In genomic region chr2:126783370-126783769, GRCm38 (mm10) we compare ENCODE assay signal across 24 mouse cellular contexts.
"Had no signal": no experiment of that assay in that cellular context is flagged by ENCODE, and none has a peak within 500 bp of the region (broad histone marks: within the 10 kb centered on the region; RNA-seq: fewer than 3 reads in every experiment).

Gene Usp50 (minus strand): TSS chr2:126783470.

- H3K4me2 ChIP-seq: heart, embryonic 12.5 days; hindbrain, embryonic 12.5 days; hindbrain, embryonic 15.5 days; limb, embryonic 12.5 days; liver, embryonic 11.5 days; liver, embryonic 13.5 days; liver, embryonic 15.5 days had no signal

- H3K27ac ChIP-seq: gastrocnemius, adult 2 months; heart, embryonic 10.5 days; hindbrain, embryonic 10.5 days; hindbrain, embryonic 12.5 days; hindbrain, embryonic 15.5 days; left cerebral cortex, adult 2 months; limb, embryonic 10.5 days; limb, embryonic 12.5 days; liver, embryonic 13.5 days; liver, embryonic 15.5 days had no signal

- H3K4me1 ChIP-seq: hindbrain, embryonic 12.5 days; hindbrain, embryonic 15.5 days had no signal

- H3K27me3 ChIP-seq: heart, embryonic 12.5 days; hindbrain, embryonic 12.5 days; hindbrain, embryonic 15.5 days; limb, embryonic 12.5 days; liver, embryonic 13.5 days; liver, embryonic 15.5 days had no signal

- H3K36me3 ChIP-seq: heart, embryonic 10.5 days; heart, embryonic 12.5 days; hindbrain, embryonic 10.5 days; hindbrain, embryonic 12.5 days; hindbrain, embryonic 15.5 days; limb, embryonic 10.5 days; limb, embryonic 12.5 days; liver, embryonic 13.5 days; liver, embryonic 15.5 days had no signal

- ATAC-seq: inflammation-experienced regulatory T-cells, adult 6 months; intestine, postnatal 0 days had no signal

- H3K9me3 ChIP-seq: heart, embryonic 10.5 days; heart, embryonic 12.5 days; hindbrain, embryonic 10.5 days; hindbrain, embryonic 12.5 days; hindbrain, embryonic 15.5 days; limb, embryonic 10.5 days; limb, embryonic 12.5 days; liver, embryonic 13.5 days; liver, embryonic 15.5 days had no signal

- H3K9ac ChIP-seq: heart, embryonic 12.5 days; hindbrain, embryonic 12.5 days; hindbrain, embryonic 15.5 days; limb, embryonic 12.5 days; liver, embryonic 13.5 days; liver, embryonic 15.5 days had no signal

- DNase-seq: gastrocnemius, adult 2 months; gastrocnemius, postnatal 10 days; gastrocnemius, postnatal 25 days; heart, adult 18-20 months; heart, postnatal 10 days; kidney, adult 18-20 months; kidney, adult 8-10 months; kidney, postnatal 10 days; kidney, postnatal 25 days; kidney, postnatal 4 days; liver; liver, embryonic 13.5 days had no signal

- H3K4me3 ChIP-seq: gastrocnemius, adult 2 months; heart, embryonic 10.5 days; heart, embryonic 12.5 days; hindbrain, embryonic 10.5 days; hindbrain, embryonic 12.5 days; hindbrain, embryonic 15.5 days; left cerebral cortex, adult 2 months; limb, embryonic 10.5 days; limb, embryonic 12.5 days; liver, embryonic 13.5 days; liver, embryonic 15.5 days had no signal
